Comparison of ENCODE assay signal across 8 mouse cellular contexts in the genomic region with DNA sequence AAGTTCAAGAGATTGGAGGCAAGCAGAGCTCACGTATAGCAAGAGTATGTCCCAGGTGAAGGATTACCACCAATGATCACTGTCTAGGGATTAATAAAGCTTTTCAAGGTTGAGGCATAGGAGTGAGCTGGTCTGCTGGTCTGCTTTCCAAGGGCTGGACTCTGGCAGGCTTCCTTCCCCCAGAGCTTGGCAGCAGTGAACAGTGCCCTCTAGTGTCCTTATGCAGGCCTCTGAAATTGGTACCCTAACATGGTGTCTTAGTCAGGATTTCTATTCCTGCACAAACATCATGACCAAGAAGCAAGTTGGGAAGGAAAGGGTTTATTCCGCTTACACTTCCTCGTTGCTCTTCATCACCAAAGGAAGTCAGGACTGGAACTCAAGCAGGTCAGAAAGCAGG. TPM values are rescaled to one million over a fixed set of nuclear protein-coding genes. Genes with fewer than 3 reads are reported as not detected.
DNase-seq lines count a peak whose midpoint lies in the region; ATAC-seq lines count a peak whose summit lies in the region.

No protein-coding gene starts in this region.

- H3K4me3 ChIP-seq in kidney, embryonic 16.5 days (ENCODE audit: low read length) = no peak overlapping the region
- no peak overlapping the region for H3K4me3 ChIP-seq in neural tube, embryonic 11.5 days (ENCODE audit: low read depth, low read length)

- H3K27ac ChIP-seq in kidney, embryonic 16.5 days (ENCODE audit: low read length) = no peak overlapping the region
- H3K27ac ChIP-seq in neural tube, embryonic 11.5 days (ENCODE audit: low read depth, low read length) = no peak overlapping the region

- intact Hi-C loops in left cerebral cortex, postnatal 25 days (cut with DNase I) = loop anchor here (1.0 kb wide), 1 partner anchor 95 kb away; no protein-coding TSS in a partner anchor

- H3K9ac ChIP-seq in kidney, embryonic 16.5 days (replicated peaks; ENCODE audit: low read length) = no peak overlapping the region
- H3K9ac ChIP-seq in neural tube, embryonic 11.5 days (ENCODE audit: low read length) = no peak overlapping the region

- no peaks in the 10 kb centered on the region for H3K4me1 ChIP-seq in kidney, embryonic 16.5 days (ENCODE audit: insufficient read depth, low read length)
- H3K4me1 ChIP-seq in neural tube, embryonic 11.5 days (ENCODE audit: control insufficient read depth, insufficient read depth, low read length) = no peaks in the 10 kb centered on the region

- H3K4me2 ChIP-seq in kidney, embryonic 16.5 days (replicated peaks; ENCODE audit: low read depth, low read length) = no peak overlapping the region
- no peak overlapping the region for H3K4me2 ChIP-seq in neural tube, embryonic 11.5 days (ENCODE audit: low read depth)

- no peaks in the 10 kb centered on the region for H3K27me3 ChIP-seq in kidney, embryonic 16.5 days (ENCODE audit: insufficient read depth, low read length)
- no peaks in the 10 kb centered on the region for H3K27me3 ChIP-seq in neural tube, embryonic 11.5 days (ENCODE audit: control insufficient read depth, insufficient read depth, low read length)

- H3K9me3 ChIP-seq in kidney, embryonic 16.5 days (ENCODE audit: low read length) = no peaks in the 10 kb centered on the region
- H3K9me3 ChIP-seq in neural tube, embryonic 11.5 days (ENCODE audit: control insufficient read depth, low read length) = no peaks in the 10 kb centered on the region

- H3K36me3 ChIP-seq in kidney, embryonic 16.5 days (ENCODE audit: insufficient read depth, low read length) = no peaks in the 10 kb centered on the region
- H3K36me3 ChIP-seq in neural tube, embryonic 11.5 days (ENCODE audit: control insufficient read depth, insufficient read depth, low read length) = no peaks in the 10 kb centered on the region

- DNase-seq in kidney, adult 18-20 months = peak; percentile 72
- peak; percentile 83 for DNase-seq in adipocyte (ENCODE audit: low spot score)
- peak; percentile 77 for DNase-seq in embryo, embryonic 10 days (ENCODE audit: low spot score)
- DNase-seq in heart, postnatal 4 days = peak; percentile 78
- DNase-seq in left cerebral cortex, postnatal 25 days (ENCODE audit: low spot score in 2 of 2) = peak; percentile 64 to 73
- peak; percentile 58 for DNase-seq in neural tube, embryonic 11.5 days (ENCODE audit: low spot score)
- DNase-seq in thymus, postnatal 14 days = peak; percentile 51

- 44% methylated on average over 3 of the region's 3 CpGs for WGBS in kidney, embryonic 16.5 days
- WGBS in neural tube, embryonic 11.5 days = 52% methylated on average over 3 of the region's 3 CpGs

- no peak for ATAC-seq in kidney, embryonic 16.5 days (ENCODE audit: low FRiP score, low TSS enrichment)
- ATAC-seq in neural tube, embryonic 11.5 days (ENCODE audit: insufficient read depth, low FRiP score, low TSS enrichment) = no peak

RNA-seq across cellular contexts. Expression of gene Fcgr2b, which starts 20.4 kb away (rescaled TPM):
- polyA plus RNA-seq in kidney, embryonic 16.5 days (2015; fragmentation: Nextera tagmentation; extraction: Ambion mirVana) = 2.6 and 3.9 TPM in 2 replicates
- total RNA-seq in heart, postnatal 4 days (2021) = 1 to 10 TPM; 1.3 TPM
- 1 to 10 TPM; 3.6 to 6.2 TPM for total RNA-seq in left cerebral cortex, postnatal 25 days (2021)
- 0.16 TPM in 1 of 2 replicates, not detected in the other for polyA plus RNA-seq in neural tube, embryonic 11.5 days (2014; fragmentation: Nextera tagmentation; extraction: Ambion mirVana)

RNA-seq across cellular contexts. Expression of gene Fcgr4, which starts 22.0 kb away (rescaled TPM):
- 0.87 and 1.3 TPM in 2 replicates for polyA plus RNA-seq in kidney, embryonic 16.5 days (2015; fragmentation: Nextera tagmentation; extraction: Ambion mirVana)
- under 1 TPM; 0.36 to 0.56 TPM for total RNA-seq in heart, postnatal 4 days (2021)
- not detected for total RNA-seq in left cerebral cortex, postnatal 25 days (2021)
- polyA plus RNA-seq in neural tube, embryonic 11.5 days (2014; fragmentation: Nextera tagmentation; extraction: Ambion mirVana) = 0.19 and 0.26 TPM in 2 replicates
